Mouse (Mus musculus) liver, adult 2 months (tissue): ENCODE measurements around the gene Pon3.

ENCODE experiments used
- CTCF ChIP-seq: fragments of 200-500 bp; IDR thresholded peaks from 2 replicates; pipeline ENCODE4 v1.5.1; 2011; ENCODE audit warnings: low read depth, low read length, control low read depth
- POLR2A ChIP-seq: fragments of 200-500 bp; IDR thresholded peaks from 2 replicates; pipeline ENCODE4 v1.6.1; 2011; ENCODE audit warnings: low read length, control low read depth; ENCODE audit not compliant: insufficient read depth; ENCODE audit errors: extremely low read depth

DNA sequence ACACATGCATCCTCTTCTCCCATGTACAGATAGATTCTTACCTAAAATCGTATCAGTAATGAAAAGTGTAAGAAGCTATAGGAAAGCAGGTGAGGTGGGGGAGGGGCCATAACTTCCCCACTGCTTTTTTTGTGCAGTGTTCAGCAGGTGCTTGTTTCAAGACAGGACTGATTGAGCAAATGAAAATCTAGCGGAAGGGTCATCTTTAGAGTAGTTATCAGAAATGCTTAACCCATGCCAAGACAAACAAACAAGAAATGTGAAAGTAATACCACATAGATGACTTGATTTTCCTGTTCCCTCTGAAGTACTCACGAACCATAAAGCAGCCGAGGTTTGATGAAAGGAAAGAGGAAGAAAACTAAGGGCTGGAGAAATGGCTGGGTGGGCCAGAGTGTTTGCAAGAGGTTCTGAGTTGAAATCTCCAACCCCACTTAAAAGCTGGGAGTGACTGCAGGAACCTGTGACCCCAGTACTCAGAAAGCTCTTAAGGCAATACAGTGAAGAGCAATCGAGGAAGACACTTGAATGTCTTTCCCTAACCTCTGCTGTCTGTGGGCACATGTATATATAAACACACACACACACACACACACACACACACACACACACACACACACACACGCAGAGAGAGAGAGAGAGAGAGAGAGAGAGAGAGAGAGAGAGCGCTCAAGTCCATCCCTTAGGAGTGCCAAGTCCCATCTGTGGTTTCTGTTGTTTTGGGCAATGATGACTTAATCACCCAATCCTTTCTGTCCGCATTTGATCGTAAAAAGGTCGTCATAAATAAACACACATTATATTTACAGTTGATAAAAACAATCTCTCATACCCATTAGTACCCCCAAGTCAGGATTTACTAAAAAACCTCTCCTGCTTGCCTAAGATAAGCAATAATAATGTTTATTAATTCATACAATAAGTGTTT lies 6.5 kb upstream of the Pon3 start:
- no peak for TF ChIP-seq POLR2A
- TF ChIP-seq CTCF, result no peak
